Mouse (Mus musculus): ENCODE data around the gene Gm34653. TPM values are rescaled to one million over a fixed set of nuclear protein-coding genes. Genes with fewer than 3 reads are reported as not detected.
"Not testable (repeated sequence)": the region's sequence is repeated elsewhere in the genome, so short reads cannot be mapped to it uniquely, and the experiment has no call there.

Gene Gm34653
- total RNA-seq, 2 experiments from 2014 or later, result not detected

GRCm38 (mm10) chr2:34815893-34816292 lies 16.9 kb upstream of the Gm34653 start:
- DNase-seq (ENCODE audit: low spot score in 2 of 2), result not testable (repeated sequence)

- no peak for DNase-seq (ENCODE audit: low spot score in 2 of 2)
Measured at GRCm38 (mm10) chr2:34818492-34818891, 14.3 kb upstream of the Gm34653 start.

GRCm38 (mm10) chr2:34825827-34826459 lies 6.9 kb upstream of the Gm34653 start, which contains the start of gene Fbxw2:
Gene Fbxw2, minus strand, starts transcription at chr2:34826311.
- DNase-seq (ENCODE audit: low spot score in 2 of 2), result peak; percentile 86 to 91

- DNase-seq (ENCODE audit: low spot score in 2 of 2), result peak in 1 of 2 experiments; percentile 9
Measured at GRCm38 (mm10) chr2:34826460-34827231, 6.2 kb upstream of the Gm34653 start.

- no peak for DNase-seq (ENCODE audit: low spot score in 2 of 2)
Measured at GRCm38 (mm10) chr2:34827591-34827990, 5.2 kb upstream of the Gm34653 start.

- DNase-seq (ENCODE audit: low spot score in 2 of 2), result no peak
Measured at GRCm38 (mm10) chr2:34828026-34828425, 4.8 kb upstream of the Gm34653 start.

- DNase-seq (ENCODE audit: low spot score in 2 of 2), result not testable (repeated sequence)
Measured at GRCm38 (mm10) chr2:34830066-34830465, 2.7 kb upstream of the Gm34653 start.

GRCm38 (mm10) chr2:34833624-34834023 lies 817 bp downstream of the Gm34653 start:
- DNase-seq (ENCODE audit: low spot score in 2 of 2), result no peak

- DNase-seq (ENCODE audit: low spot score in 2 of 2), result no peak
Measured at GRCm38 (mm10) chr2:34835669-34836068, 2.9 kb downstream of the Gm34653 start.

- not testable (repeated sequence) for DNase-seq (ENCODE audit: low spot score in 2 of 2)
Measured at GRCm38 (mm10) chr2:34840143-34840542, 7.3 kb downstream of the Gm34653 start.

GRCm38 (mm10) chr2:34841706-34842105 lies 8.9 kb downstream of the Gm34653 start:
- DNase-seq (ENCODE audit: low spot score in 2 of 2), result peak; percentile 46 to 67

GRCm38 (mm10) chr2:34843211-34843939 lies 10.6 kb downstream of the Gm34653 start:
- DNase-seq (ENCODE audit: low spot score in 2 of 2), result no peak

GRCm38 (mm10) chr2:34847702-34848101 lies 14.9 kb downstream of the Gm34653 start:
- DNase-seq (ENCODE audit: low spot score in 2 of 2), result no peak

GRCm38 (mm10) chr2:34855265-34855664 lies 22.5 kb downstream of the Gm34653 start:
- no peak for DNase-seq (ENCODE audit: low spot score in 2 of 2)

- DNase-seq (ENCODE audit: low spot score in 2 of 2), result no peak
Measured at GRCm38 (mm10) chr2:34857728-34858127, 24.9 kb downstream of the Gm34653 start.

- DNase-seq (ENCODE audit: low spot score in 2 of 2), result peak in 1 of 2 experiments; percentile 3
Measured at GRCm38 (mm10) chr2:34869680-34870079, 36.9 kb downstream of the Gm34653 start.

- DNase-seq (ENCODE audit: low spot score in 2 of 2), result peak; percentile 95
Measured at GRCm38 (mm10) chr2:34870520-34871474, 38.0 kb downstream of the Gm34653 start.

GRCm38 (mm10) chr2:34874271-34874670 lies 41.5 kb downstream of the Gm34653 start, which contains the start of gene Cutal:
Gene Cutal, plus strand, starts transcription at chr2:34874396.
- no peak for DNase-seq (ENCODE audit: low spot score in 2 of 2)

GRCm38 (mm10) chr2:34874816-34875345 lies 42.1 kb downstream of the Gm34653 start, which contains the start of gene Psmd5:
Gene Psmd5, minus strand, starts transcription at chr2:34874968.
- no peak for DNase-seq (ENCODE audit: low spot score in 2 of 2)

GRCm38 (mm10) chr2:34880054-34880453 lies 47.2 kb downstream of the Gm34653 start:
- DNase-seq (ENCODE audit: low spot score in 2 of 2), result no peak
